ENCODE assay signal across 13 mouse cellular contexts in genomic region chr19:31351796-31352195, GRCm38 (mm10).
"Had no signal": no experiment of that assay in that cellular context is flagged by ENCODE, and none has a peak within 500 bp of the region (broad histone marks: within the 10 kb centered on the region; RNA-seq: fewer than 3 reads in every experiment).

No protein-coding gene starts in this region.

- H3K36me3 ChIP-seq: limb, embryonic 13.5 days; liver, embryonic 15.5 days had no signal

- DNase-seq: kidney, adult 18-20 months; kidney, postnatal 10 days; kidney, postnatal 4 days; lung, adult 2 months; lung, postnatal 36 days; right cerebral cortex, postnatal 14 days; thymus, postnatal 36 days had no signal

- H3K4me3 ChIP-seq: layer of hippocampus, adult 2 months; limb, embryonic 13.5 days; liver, embryonic 15.5 days had no signal

- H3K9ac ChIP-seq: limb, embryonic 13.5 days; liver, embryonic 15.5 days had no signal

- H3K27me3 ChIP-seq: limb, embryonic 13.5 days; liver, embryonic 15.5 days had no signal

- H3K9me3 ChIP-seq: limb, embryonic 13.5 days; liver, embryonic 15.5 days had no signal

- H3K4me1 ChIP-seq: limb, embryonic 13.5 days; liver, embryonic 15.5 days had no signal

- H3K27ac ChIP-seq: layer of hippocampus, adult 2 months; limb, embryonic 13.5 days; liver, embryonic 15.5 days had no signal

- H3K4me2 ChIP-seq: limb, embryonic 13.5 days; liver, embryonic 11.5 days; liver, embryonic 15.5 days had no signal

- ATAC-seq: lung, postnatal 0 days; midbrain, embryonic 16.5 days had no signal
